Mouse (Mus musculus) hindbrain, embryonic 10.5 days (tissue): ENCODE data around the gene Ldlrad1. TPM values are rescaled to one million over a fixed set of nuclear protein-coding genes. Genes with fewer than 3 reads are reported as not detected.

ENCODE experiments used
- DNase-seq: peaks from one replicate; pipeline ENCODE4 v3.0.0-alpha.2; 2017; ENCODE audit warnings: low spot score
- H3K27ac ChIP-seq: fragments of 300-500 bp; sonication (generic); 2 replicates; pipeline ENCODE4 v1.5.1; 2016; ENCODE audit warnings: mild to moderate bottlenecking, moderate library complexity
- H3K27me3 ChIP-seq: fragments of 300-500 bp; sonication (generic); 2 replicates; pipeline ENCODE4 v1.6.1; 2016; ENCODE audit warnings: mild to moderate bottlenecking; ENCODE audit not compliant: poor library complexity, insufficient read depth, severe bottlenecking
- H3K36me3 ChIP-seq: fragments of 300-500 bp; sonication (generic); 2 replicates; pipeline ENCODE4 v1.6.1; 2016; ENCODE audit warnings: mild to moderate bottlenecking, moderate library complexity
- H3K4me1 ChIP-seq: fragments of 300-500 bp; sonication (generic); replicated peaks from 2 replicates; pipeline ENCODE4 v1.6.1; 2016; ENCODE audit warnings: mild to moderate bottlenecking
- H3K4me3 ChIP-seq: fragments of 300-500 bp; sonication (generic); 2 replicates; pipeline ENCODE4 v1.5.1; 2016; ENCODE audit warnings: mild to moderate bottlenecking, moderate library complexity
- H3K9me3 ChIP-seq: fragments of 300-500 bp; sonication (generic); 2 replicates; pipeline ENCODE4 v1.6.1; 2016; ENCODE audit warnings: mild to moderate bottlenecking, moderate library complexity
- WGBS: fragments of 180-500 bp; shearing (Covaris S2); methylation state at CpG from one replicate; pipeline ENCODE4 v1.1.7; 2016; 5-methylcytosine and 5-hydroxymethylcytosine counted together
- polyA plus RNA-seq: library from polyadenylated mRNA; unstranded; fragments of >200 nt; fragmentation: Nextera tagmentation; extraction: Ambion mirVana; gene quantifications from 2 replicates; pipeline ENCODE4 v1.2.1, GENCODE M21; 2016

Gene Ldlrad1
- polyA plus RNA-seq, 1 experiment from 2014 or later = not detected

DNA sequence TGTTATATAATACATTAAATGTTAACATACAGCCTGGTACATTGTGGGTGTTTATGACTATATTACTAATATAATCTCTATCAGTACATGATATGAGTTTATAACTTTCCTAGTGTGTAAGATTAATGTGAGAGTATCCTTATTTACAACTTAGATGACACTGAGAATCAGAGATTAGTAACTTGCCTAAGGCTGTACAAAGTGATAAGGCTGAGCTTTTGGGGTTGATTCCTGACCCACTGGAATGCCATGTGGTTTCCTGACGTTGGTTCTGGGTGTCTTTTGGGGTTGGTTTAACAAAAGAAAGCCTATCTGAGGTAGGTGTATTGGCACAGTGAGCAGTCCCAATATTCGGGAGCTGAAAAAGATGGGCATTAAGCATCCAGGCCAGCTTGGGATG, 26.2 kb upstream of the Ldlrad1 start:
- Histone ChIP-seq H3K4me3 (no peak overlapping the region), H3K9me3 (no peaks in the 10 kb centered on the region), H3K27me3 (no peaks in the 10 kb centered on the region), H3K36me3 (peaks cover 22% of the 10 kb centered on the region), H3K27ac (no peak overlapping the region), H3K4me1 (peaks cover 29% of the 10 kb centered on the region)
- WGBS = 71% methylated on average over 2 of the region's 2 CpGs
- DNase-seq = no peak

DNA sequence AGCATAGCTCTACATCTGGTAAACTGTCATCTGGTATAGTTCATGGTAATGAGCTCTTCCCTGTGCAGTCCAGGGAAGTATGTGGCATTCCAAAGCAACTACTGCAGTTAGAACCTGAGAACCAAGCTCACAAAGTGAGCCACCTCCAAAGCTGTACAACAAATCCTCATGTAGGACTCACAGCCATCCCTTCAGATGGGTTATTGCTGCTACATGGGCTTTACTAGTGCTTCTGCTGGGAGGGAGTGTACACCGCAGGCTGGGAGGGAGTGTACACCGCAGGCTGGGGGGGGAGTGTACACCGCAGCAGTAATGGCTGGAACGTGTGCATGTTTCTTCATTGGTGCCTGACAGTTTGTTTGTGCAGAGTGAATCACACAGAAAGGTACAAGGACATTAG, 25.8 kb upstream of the Ldlrad1 start:
- Histone ChIP-seq H3K27me3 (no peaks in the 10 kb centered on the region), H3K4me1 (peaks cover 28% of the 10 kb centered on the region), H3K27ac (no peak overlapping the region), H3K9me3 (no peaks in the 10 kb centered on the region), H3K36me3 (peaks cover 26% of the 10 kb centered on the region), H3K4me3 (no peak overlapping the region)
- WGBS = 94% methylated on average over 4 of the region's 4 CpGs
- no peak for DNase-seq

DNA sequence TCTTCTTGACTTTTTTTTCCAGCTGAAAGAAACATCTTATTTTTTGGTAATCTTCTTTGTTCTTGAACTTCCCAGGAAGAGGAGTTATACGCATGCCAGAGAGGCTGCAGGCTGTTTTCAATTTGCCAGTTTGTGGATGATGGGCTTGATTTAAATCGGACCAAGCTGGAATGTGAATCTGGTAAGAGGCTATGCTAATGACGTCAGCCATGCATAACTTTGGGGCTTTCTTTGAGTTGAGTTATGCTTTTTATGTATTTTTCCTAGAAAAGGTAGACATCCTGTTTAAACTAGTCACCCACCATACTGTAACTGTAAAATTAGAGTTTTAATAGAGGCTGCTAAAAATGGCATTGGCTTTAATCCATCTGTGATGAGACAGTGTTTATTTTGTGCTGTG, 23.3 kb upstream of the Ldlrad1 start:
- Histone ChIP-seq H3K27me3 (no peaks in the 10 kb centered on the region), H3K36me3 (peaks cover 51% of the 10 kb centered on the region), H3K27ac (no peak overlapping the region), H3K4me3 (no peak overlapping the region), H3K9me3 (no peaks in the 10 kb centered on the region), H3K4me1 (peaks cover 16% of the 10 kb centered on the region)
- DNase-seq = no peak
- WGBS = 75% methylated on average over 3 of the region's 3 CpGs

DNA sequence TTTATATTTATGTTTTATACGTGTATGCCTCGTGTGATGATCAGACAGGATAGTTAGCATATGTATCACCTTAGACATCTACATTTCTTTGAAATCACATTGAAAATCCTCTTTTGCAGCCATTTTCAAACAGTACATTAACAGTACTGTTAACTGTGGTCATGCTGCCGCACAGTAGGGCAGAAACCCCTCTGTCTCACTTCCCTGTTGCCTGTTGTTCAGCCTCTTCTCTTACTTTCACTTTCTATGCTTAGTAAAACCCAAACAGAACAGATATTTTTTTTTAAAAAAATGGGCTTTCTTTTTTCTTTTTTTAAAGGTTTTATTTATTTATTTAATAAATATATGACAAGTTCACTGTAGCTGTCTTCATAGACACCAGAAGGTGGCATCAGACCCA, 15.1 kb upstream of the Ldlrad1 start:
- no peak for DNase-seq
- peaks cover 99% of the 10 kb centered on the region for H3K36me3 ChIP-seq
- no peaks in the 10 kb centered on the region for H3K4me1 ChIP-seq
- no peak overlapping the region for H3K27ac ChIP-seq
- WGBS = 98% methylated on average over 3 of the region's 3 CpGs
- no peaks in the 10 kb centered on the region for H3K9me3 ChIP-seq
- no peak overlapping the region for H3K4me3 ChIP-seq
- H3K27me3 ChIP-seq = no peaks in the 10 kb centered on the region

DNA sequence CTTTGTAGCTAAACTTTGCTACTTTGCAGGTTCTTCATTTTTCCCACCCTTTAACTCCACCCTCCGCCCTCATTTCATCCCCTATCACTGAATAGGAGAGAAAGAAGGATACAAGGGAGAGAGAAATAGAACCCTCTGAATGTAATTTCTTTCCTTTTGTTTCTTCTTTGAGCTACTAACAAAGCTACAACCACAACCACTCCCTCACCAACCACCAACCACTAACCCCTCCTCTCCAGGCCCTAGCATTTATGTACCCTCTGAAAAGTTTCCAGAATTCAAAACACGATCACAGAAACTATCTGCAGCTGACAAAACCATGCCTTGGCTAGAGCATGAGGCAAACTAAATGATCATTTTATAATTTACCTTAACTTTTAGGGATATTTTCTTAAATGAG, 12.5 kb upstream of the Ldlrad1 start:
- 90% methylated on average over 2 of the region's 2 CpGs for WGBS
- Histone ChIP-seq H3K4me3 (no peak overlapping the region), H3K27me3 (no peaks in the 10 kb centered on the region), H3K4me1 (no peaks in the 10 kb centered on the region), H3K36me3 (peaks cover 99% of the 10 kb centered on the region), H3K9me3 (no peaks in the 10 kb centered on the region), H3K27ac (no peak overlapping the region)
- no peak for DNase-seq

DNA sequence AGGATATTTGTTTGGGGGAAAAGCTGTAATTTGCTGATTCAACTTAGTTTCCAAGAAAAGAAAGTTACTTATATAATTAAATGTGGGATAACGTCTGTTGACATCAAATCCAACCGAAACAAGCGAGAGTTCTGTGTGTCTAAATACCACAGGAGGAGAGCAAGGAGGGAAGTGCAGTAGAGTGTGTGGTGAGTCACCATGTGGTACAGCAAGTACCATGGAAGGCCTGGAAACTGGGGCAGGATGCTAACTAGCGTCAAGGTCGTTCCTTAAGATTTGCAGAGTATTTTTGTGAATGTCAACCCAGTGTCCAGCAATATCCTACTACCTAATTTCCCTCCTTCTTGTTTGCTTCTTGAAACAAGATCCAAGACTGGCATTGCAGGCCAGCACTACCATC, 10.9 kb upstream of the Ldlrad1 start:
- H3K36me3 ChIP-seq = peaks cover 99% of the 10 kb centered on the region
- WGBS = 89% methylated on average over 5 of the region's 5 CpGs
- H3K4me3 ChIP-seq = no peak overlapping the region
- H3K9me3 ChIP-seq = no peaks in the 10 kb centered on the region
- H3K27ac ChIP-seq = no peak overlapping the region
- no peaks in the 10 kb centered on the region for H3K4me1 ChIP-seq
- DNase-seq = no peak
- H3K27me3 ChIP-seq = no peaks in the 10 kb centered on the region

DNA sequence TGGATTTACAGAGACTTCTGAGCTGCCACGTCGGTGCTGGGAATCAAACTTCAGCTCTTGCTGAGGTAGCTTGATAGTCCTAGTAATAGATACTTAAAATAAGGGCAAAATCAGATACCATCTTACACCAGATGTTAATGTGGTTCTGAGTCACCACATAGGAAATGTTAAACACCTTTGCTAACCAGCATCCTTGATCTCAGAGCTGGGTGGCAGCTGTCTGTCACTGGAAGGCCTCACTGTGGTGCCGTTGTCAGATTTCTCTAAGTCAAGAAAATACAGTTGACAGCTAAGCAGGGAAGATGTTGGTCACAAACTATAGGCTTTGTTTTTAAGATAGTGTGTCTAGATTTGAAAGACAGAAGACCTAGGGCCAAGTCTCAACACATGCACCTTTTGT, 7.2 kb upstream of the Ldlrad1 start:
- H3K4me1 ChIP-seq = no peaks in the 10 kb centered on the region
- H3K27me3 ChIP-seq = no peaks in the 10 kb centered on the region
- no peak overlapping the region for H3K4me3 ChIP-seq
- H3K27ac ChIP-seq = no peak overlapping the region
- no peaks in the 10 kb centered on the region for H3K9me3 ChIP-seq
- 96% methylated on average over 3 of the region's 3 CpGs for WGBS
- DNase-seq = no peak
- H3K36me3 ChIP-seq = peaks cover 98% of the 10 kb centered on the region

DNA sequence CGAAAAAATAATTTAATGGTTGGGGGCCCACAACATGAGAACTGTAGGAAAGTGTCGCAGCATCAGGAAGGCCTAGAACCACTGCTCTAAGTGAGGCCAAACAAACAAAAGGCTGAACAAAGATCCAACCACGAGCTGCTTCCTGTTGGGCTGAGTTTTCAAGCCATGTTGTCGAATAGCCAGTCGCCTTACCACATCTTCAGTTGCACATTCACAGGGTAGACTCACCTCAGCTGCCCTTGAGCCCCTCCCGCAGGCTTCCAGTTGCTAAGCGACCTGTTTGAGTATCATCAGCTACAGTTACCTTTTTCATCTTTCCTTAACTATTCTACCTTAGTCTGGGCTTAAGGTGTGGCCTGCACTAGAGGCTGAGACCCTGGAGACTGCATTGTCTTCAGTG, 6.0 kb upstream of the Ldlrad1 start:
- no peak for DNase-seq
- H3K36me3 ChIP-seq = peaks cover 96% of the 10 kb centered on the region
- H3K27me3 ChIP-seq = no peaks in the 10 kb centered on the region
- WGBS = 91% methylated on average over 7 of the region's 7 CpGs
- no peaks in the 10 kb centered on the region for H3K4me1 ChIP-seq
- no peak overlapping the region for H3K4me3 ChIP-seq
- no peaks in the 10 kb centered on the region for H3K9me3 ChIP-seq
- no peak overlapping the region for H3K27ac ChIP-seq

DNA sequence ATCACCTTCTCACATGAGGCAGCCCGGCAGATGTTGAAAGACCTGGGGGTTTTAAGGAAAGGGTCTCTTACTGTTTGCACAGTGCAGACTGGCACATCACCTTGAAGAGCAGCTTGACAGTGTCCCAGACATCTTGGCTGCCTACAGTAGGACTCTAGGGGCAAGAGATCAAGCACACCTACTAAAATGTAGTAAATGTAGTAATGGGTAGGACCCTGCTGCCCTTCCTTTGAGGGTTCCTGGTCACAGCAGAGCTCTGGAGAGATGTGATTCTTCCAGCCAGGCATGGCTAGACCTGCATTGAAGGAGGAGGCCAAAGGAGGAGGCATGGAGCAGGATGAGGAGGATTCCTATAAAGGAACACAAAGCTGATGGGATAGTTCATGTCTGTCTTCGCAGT, 2.0 kb upstream of the Ldlrad1 start:
- WGBS = 96% methylated on average over 2 of the region's 2 CpGs
- peaks cover 67% of the 10 kb centered on the region for H3K36me3 ChIP-seq
- DNase-seq = no peak

DNA sequence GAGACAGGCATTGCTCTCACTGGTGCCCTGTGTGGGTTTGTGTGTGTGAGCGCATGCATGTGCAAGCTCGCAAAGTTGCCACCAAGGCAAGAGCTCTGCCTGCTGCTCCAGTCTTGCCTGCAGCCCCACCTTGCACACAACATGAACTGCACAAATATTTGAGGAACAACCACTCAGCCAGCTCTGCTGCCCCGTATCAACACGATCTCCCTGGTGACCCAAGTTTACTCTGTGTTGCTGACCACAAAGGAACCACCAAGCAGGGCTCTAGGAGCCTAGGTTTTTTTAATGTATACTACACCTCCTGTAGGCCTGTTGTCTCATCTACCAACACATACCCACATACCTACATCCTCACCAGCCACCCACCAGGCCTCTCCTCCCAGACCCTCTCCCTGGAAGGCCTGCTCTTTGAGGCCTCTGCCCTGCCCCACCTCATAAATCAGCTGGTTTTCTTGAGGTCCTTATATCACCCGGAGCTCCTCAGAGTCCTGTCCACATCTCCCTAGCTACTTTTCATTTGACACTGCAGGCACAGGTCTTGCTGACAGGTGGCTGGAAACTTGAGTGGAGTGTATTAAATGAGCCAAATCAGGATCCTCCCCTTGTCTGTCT, 1.6 kb downstream of the Ldlrad1 start:
- H3K36me3 ChIP-seq = peaks cover 31% of the 10 kb centered on the region
- no peaks in the 10 kb centered on the region for H3K9me3 ChIP-seq
- peaks cover 11% of the 10 kb centered on the region for H3K4me1 ChIP-seq
- WGBS = 89% methylated on average over 5 of the region's 5 CpGs
- no peak overlapping the region for H3K4me3 ChIP-seq
- no peaks in the 10 kb centered on the region for H3K27me3 ChIP-seq
- no peak overlapping the region for H3K27ac ChIP-seq
- no peak for DNase-seq

More for the DNA sequence above, 2.0 kb upstream of the Ldlrad1 start:
- Histone ChIP-seq H3K9me3 (no peaks in the 10 kb centered on the region), H3K27ac (no peak overlapping the region), H3K4me1 (peaks cover 7% of the 10 kb centered on the region), H3K27me3 (no peaks in the 10 kb centered on the region), H3K4me3 (no peak overlapping the region)

DNA sequence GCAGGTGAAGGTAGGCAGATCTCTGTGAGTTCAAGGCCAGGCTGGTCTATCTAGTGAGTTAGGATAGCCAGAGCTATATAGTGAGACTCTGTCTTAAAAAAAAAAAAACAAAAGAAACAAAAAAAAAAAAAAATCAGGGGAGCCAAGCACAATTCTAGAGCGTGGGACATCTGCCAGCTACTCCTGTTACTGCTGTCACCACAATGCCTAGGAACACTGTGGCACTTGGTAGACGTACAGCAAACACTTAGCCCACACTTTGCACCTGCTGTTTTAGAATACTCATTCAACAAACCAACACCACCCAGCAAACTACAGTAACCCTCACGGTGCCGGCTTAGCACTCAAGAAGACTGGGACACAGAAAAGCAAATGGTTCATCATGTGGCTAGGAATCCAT, 2.5 kb downstream of the Ldlrad1 start:
- Histone ChIP-seq H3K27me3 (no peaks in the 10 kb centered on the region), H3K4me3 (no peak overlapping the region), H3K4me1 (peaks cover 11% of the 10 kb centered on the region), H3K9me3 (no peaks in the 10 kb centered on the region), H3K36me3 (peaks cover 23% of the 10 kb centered on the region), H3K27ac (no peak overlapping the region)
- DNase-seq = no peak
- 88% methylated on average over 4 of the region's 4 CpGs for WGBS

DNA sequence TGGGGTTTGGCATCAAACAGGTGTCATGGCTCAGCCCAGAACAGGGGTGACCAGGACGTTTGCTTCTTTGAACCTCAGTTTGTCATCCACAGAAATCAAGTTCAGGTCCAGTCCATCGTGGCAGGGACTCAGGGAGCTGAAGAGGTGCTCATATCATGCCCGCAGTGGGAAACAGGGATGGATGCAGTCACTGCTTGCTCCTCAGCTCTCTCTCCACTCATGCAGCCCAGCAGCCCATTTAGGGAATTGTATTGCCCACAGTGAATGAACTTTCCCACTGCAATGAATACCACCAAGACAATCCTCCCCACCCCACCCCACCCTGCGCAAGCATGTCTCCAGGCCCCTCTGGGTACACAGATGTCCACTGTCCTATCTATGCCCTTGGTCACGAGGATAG, 3.0 kb downstream of the Ldlrad1 start:
- no peak for DNase-seq
- H3K4me3 ChIP-seq = no peak overlapping the region
- no peak overlapping the region for H3K27ac ChIP-seq
- peaks cover 19% of the 10 kb centered on the region for H3K36me3 ChIP-seq
- WGBS = 83% methylated on average over 5 of the region's 5 CpGs
- H3K27me3 ChIP-seq = no peaks in the 10 kb centered on the region
- no peaks in the 10 kb centered on the region for H3K9me3 ChIP-seq
- peaks cover 11% of the 10 kb centered on the region for H3K4me1 ChIP-seq

DNA sequence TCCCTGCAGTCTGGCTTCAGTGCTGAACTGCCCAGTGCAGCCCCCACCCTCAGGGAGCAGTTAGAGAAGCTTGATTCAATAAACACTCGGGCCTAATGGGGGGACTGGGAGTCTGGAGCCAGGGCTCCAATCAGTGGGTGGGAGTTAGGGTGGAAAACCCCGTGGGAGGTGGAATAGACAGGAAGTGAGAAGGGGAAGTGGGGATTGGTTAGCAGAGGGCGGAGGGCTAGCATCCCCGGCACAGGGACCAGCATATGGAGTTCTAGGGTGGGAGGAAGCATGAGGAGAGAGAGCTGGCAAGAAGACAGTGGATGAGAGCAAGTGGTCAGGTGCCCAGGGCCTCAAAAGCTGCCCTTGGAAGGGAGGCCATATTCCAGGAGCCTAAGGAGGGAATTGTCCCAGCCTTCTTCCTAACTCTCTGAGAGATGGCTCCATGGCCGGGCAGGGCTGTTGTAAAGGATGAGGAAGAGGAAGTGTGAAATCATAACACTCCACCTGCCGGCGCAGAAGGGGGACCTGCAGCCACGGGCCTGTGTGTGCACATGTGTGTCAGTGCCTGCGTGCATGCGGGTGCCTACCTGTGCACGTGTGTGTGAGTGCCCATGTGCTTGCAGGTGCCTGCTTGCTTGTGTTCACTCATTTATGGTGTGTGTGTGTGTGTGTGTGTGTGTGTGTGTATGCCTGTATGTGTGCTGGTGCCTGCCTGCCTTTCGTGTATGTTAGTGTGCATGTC, 4.5 kb downstream of the Ldlrad1 start:
- Histone ChIP-seq H3K27ac (no peak overlapping the region), H3K4me3 (no peak overlapping the region), H3K36me3 (peaks cover 6% of the 10 kb centered on the region; the same call in 1 of the 2 replicates), H3K9me3 (no peaks in the 10 kb centered on the region), H3K4me1 (peaks cover 11% of the 10 kb centered on the region), H3K27me3 (no peaks in the 10 kb centered on the region)
- 76% methylated on average over 12 of the region's 12 CpGs for WGBS
- no peak for DNase-seq
